Mouse (Mus musculus) midbrain, embryonic 16.5 days (tissue): ENCODE data around the gene Lrrc23. TPM values are rescaled to one million over a fixed set of nuclear protein-coding genes. Genes with fewer than 3 reads are reported as not detected.

Source experiments
- ATAC-seq: fragments of 200-750 bp; cut with Nextera tagmentation; 2 replicates; pipeline ENCODE4 v1.8.0; 2017; ENCODE audit warnings: moderate TSS enrichment
- H3K27ac ChIP-seq: fragments of 300-500 bp; sonication (generic); 2 replicates; pipeline ENCODE4 v1.5.1; 2014; ENCODE audit warnings: mild to moderate bottlenecking, low read length, mixed read lengths
- H3K27me3 ChIP-seq: fragments of 300-500 bp; sonication (generic); 2 replicates; pipeline ENCODE4 v1.6.1; 2014; ENCODE audit warnings: low read depth, low read length, mixed read lengths; ENCODE audit not compliant: control insufficient read depth, insufficient read depth
- H3K36me3 ChIP-seq: fragments of 300-500 bp; sonication (generic); 2 replicates; pipeline ENCODE4 v1.6.1; 2014; ENCODE audit warnings: mild to moderate bottlenecking, low read length, moderate library complexity, mixed read lengths; ENCODE audit not compliant: control insufficient read depth, insufficient read depth
- H3K4me1 ChIP-seq: fragments of 300-500 bp; sonication (generic); 2 replicates; pipeline ENCODE4 v1.6.1; 2014; ENCODE audit warnings: mild to moderate bottlenecking, low read length, mixed read lengths; ENCODE audit not compliant: control insufficient read depth, insufficient read depth
- H3K4me2 ChIP-seq: fragments of 300-500 bp; sonication (generic); 2 replicates; pipeline ENCODE4 v1.6.1; 2014; ENCODE audit warnings: mild to moderate bottlenecking, low read length, mixed read lengths
- H3K4me3 ChIP-seq: fragments of 300-500 bp; sonication (generic); 2 replicates; pipeline ENCODE4 v1.5.1; 2014; ENCODE audit warnings: low read depth, mild to moderate bottlenecking, low read length, moderate library complexity, mixed read lengths
- H3K9ac ChIP-seq: fragments of 300-500 bp; sonication (generic); 2 replicates; pipeline ENCODE4 v1.6.1; 2014; ENCODE audit warnings: low read depth, low read length, mixed read lengths
- H3K9me3 ChIP-seq: fragments of 300-500 bp; sonication (generic); replicated peaks from 2 replicates; pipeline ENCODE4 v1.6.1; 2014; ENCODE audit warnings: mild to moderate bottlenecking, low read length, mixed read lengths; ENCODE audit not compliant: control insufficient read depth, poor library complexity, severe bottlenecking
- WGBS: fragments of 180-500 bp; shearing (Covaris S2); extraction: QIAGEN DNeasy Blood & Tissue Kit; methylation state at CpG from one replicate; pipeline ENCODE4 v1.1.7; 2014; 5-methylcytosine and 5-hydroxymethylcytosine counted together
- polyA plus RNA-seq: library from polyadenylated mRNA; unstranded; fragments of >200 nt; fragmentation: Nextera tagmentation; extraction: Ambion mirVana; gene quantifications from 2 replicates; pipeline ENCODE4 v1.2.1, GENCODE M21; 2015

Lrrc23 gene
- polyA plus RNA-seq, 1 experiment from 2014 or later: 5.7 TPM

DNA sequence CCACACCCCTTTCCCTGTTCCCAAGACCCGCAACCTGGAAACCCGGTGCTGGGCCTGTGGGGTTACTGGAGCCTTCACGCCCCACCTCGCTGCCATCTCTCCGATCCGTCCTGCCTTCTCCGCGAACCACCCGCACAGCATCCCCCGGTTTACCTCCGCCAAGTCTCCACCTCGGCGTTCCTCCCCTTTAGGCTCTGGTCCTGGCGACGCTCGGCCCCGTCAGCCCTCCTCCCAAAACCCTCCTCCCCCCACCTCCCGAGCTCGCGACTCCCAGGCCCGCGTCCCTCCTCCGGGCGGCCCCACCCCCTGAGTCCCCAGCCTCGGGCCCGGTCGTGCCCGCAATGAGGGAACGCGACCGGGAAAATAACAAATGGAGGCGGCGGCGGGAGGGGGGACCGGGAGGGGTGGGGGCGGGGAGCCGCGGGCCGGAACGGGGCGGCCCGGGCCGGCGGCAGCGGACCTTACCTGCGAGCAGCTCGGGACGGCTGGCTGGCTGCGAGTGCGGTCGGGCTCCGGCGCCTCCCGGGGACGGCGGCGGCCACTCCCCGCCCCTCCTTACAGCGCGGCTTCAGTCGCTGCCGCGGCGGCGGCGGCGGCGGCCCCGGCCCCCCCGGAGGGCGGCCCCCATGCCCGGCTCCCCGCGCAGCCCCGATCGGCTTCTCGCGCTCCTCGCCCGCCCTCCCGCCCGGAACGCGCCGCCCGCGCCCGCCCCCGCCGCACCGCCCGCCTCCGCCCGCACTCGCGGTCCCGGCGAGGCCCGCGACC is 23.5 kb downstream of the Lrrc23 start, which contains the start of the genes Gm45234 and Atn1:
Gene Gm45234 (minus strand): TSS at position 191 of the 765 bp plus-strand sequence.
Gene Atn1 (minus strand): TSS at position 694 of the 765 bp plus-strand sequence.
- H3K4me1 ChIP-seq: peaks cover 39% of the 10 kb centered on the region
- H3K4me2 ChIP-seq: peak within 1 kb of the TSS; percentile 78
- H3K27me3 ChIP-seq: no peaks in the 10 kb centered on the region
- WGBS: under 1% methylated on average over 32 of the region's 100 CpGs
- peak; percentile 64 for ATAC-seq
- peak within 1 kb of the TSS; percentile 84 for H3K4me3 ChIP-seq
- peak within 1 kb of the TSS; percentile 86 for H3K9ac ChIP-seq
- H3K9me3 ChIP-seq: no peaks in the 10 kb centered on the region
- no peaks in the 10 kb centered on the region for H3K36me3 ChIP-seq
- H3K27ac ChIP-seq: peak within 1 kb of the TSS; percentile 95

DNA sequence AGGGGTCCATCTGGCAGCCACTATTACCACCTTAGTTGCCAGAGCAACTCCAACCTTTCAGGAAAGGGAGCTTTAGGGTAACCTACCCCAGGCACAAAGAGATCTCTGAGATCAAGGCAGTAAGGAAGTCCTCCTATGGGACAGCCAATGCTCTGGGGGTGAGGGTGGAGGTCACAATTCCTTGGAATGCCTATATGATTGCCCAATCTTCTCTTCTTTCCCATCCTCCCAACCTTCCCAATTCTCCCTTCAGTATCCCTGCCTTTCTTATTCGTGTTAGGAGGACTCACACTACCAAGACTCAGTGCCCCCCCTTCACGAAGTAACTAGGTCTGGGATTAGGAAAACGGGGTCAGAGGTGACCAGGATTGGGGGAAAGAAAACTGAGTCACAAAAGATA is 24.2 kb downstream of the Lrrc23 start:
- Histone ChIP-seq H3K9me3 (no peaks in the 10 kb centered on the region), H3K36me3 (no peaks in the 10 kb centered on the region), H3K4me1 (peaks cover 39% of the 10 kb centered on the region), H3K27ac (peak overlapping the region; percentile 95), H3K4me3 (peak overlapping the region; percentile 84), H3K4me2 (peak overlapping the region; percentile 78), H3K9ac (peak overlapping the region; percentile 86), H3K27me3 (no peaks in the 10 kb centered on the region)
- 4% methylated on average over 3 of the region's 3 CpGs for WGBS
- ATAC-seq: no peak

DNA sequence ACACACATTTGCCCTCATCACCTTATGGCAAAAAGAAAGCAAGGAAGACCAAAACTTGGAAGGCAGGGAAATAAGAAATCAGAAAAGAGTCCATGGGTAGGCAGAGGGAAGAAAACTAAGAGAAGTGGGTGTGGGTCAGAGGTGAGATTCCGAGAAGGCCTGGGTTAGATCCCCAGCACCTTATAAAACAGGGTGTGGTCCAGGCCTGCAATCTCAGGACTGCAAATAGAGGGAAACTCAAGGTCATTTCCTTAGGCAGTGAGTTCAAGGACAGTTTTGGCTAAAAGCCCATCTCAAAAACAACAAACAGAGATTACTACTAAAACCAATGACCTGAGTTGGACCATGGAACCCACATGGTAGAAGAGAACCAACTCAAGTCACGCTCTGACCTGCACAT is 25.7 kb downstream of the Lrrc23 start:
- Histone ChIP-seq H3K4me2 (peak overlapping the region; percentile 21; the same call in 1 of the 2 replicates), H3K27ac (no peak overlapping the region), H3K36me3 (peaks cover 4% of the 10 kb centered on the region), H3K9me3 (no peaks in the 10 kb centered on the region), H3K27me3 (no peaks in the 10 kb centered on the region), H3K4me3 (no peak overlapping the region), H3K9ac (no peak overlapping the region), H3K4me1 (peaks cover 39% of the 10 kb centered on the region)
- no peak for ATAC-seq
- WGBS: 95% methylated on average over 2 of the region's 2 CpGs

DNA sequence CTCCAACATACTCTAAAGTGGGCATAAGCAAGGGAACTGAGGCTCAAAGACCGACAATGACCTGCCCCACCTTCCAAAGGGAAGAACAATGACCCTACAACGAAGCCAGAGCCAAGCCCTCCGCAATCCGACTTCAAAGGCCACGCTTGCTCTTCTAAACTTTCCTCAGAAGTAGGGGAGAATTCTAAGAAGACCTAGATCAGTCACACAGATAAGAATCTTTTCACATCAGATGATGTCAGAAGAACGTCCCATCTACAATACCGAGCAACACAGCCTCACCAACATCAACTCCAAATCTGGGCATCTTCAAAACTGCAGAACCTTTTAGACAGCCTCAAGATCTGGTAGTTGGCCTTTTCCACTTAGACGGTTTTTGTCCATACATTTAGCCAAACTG is 29.1 kb downstream of the Lrrc23 start:
- H3K4me1 ChIP-seq: peaks cover 29% of the 10 kb centered on the region
- H3K27me3 ChIP-seq: no peaks in the 10 kb centered on the region
- no peak overlapping the region for H3K4me2 ChIP-seq
- no peak overlapping the region for H3K9ac ChIP-seq
- no peak overlapping the region for H3K27ac ChIP-seq
- H3K9me3 ChIP-seq: no peaks in the 10 kb centered on the region
- peaks cover 17% of the 10 kb centered on the region for H3K36me3 ChIP-seq
- no peak for ATAC-seq
- no peak overlapping the region for H3K4me3 ChIP-seq
- WGBS: 85% methylated on average over 8 of the region's 8 CpGs

GRCm38 (mm10) chr6:124746654-124747632 is 32.6 kb downstream of the Lrrc23 start:
- peak overlapping the region; percentile 86 for H3K9ac ChIP-seq
- H3K36me3 ChIP-seq: peaks cover 38% of the 10 kb centered on the region
- H3K4me3 ChIP-seq: no peak overlapping the region
- no peaks in the 10 kb centered on the region for H3K27me3 ChIP-seq
- ATAC-seq: no peak
- peaks cover 15% of the 10 kb centered on the region for H3K4me1 ChIP-seq
- H3K9me3 ChIP-seq: no peaks in the 10 kb centered on the region
- no peak overlapping the region; the same call in 1 of the 2 replicates for H3K27ac ChIP-seq
- 91% methylated on average over 7 of the region's 7 CpGs for WGBS
- H3K4me2 ChIP-seq: peak overlapping the region; percentile 96; the same call in 1 of the 2 replicates

DNA sequence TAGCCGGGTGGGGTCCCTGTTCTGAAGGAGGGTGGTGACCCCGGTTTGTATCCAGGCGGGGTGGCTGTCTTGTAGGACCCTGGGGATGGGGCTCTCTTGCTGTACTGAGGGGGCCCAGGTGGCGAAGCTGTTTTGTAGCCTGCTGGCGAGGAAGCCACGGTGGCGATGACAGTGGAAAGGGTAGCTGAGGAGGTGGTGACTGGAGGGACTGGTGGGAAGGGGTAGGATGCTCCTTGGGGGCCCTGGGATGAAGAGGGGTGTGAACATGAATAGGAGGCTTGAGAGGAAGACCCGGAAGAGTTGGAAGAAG is 33.3 kb downstream of the Lrrc23 start:
- H3K27me3 ChIP-seq: no peaks in the 10 kb centered on the region
- peak overlapping the region; percentile 96 for H3K4me2 ChIP-seq
- H3K4me3 ChIP-seq: peak overlapping the region; percentile 48
- WGBS: 16% methylated on average over 8 of the region's 8 CpGs
- peaks cover 38% of the 10 kb centered on the region for H3K36me3 ChIP-seq
- no peak; the same call in none of the 2 replicates for ATAC-seq
- H3K9me3 ChIP-seq: no peaks in the 10 kb centered on the region
- peak overlapping the region; percentile 88 for H3K27ac ChIP-seq
- H3K9ac ChIP-seq: peak overlapping the region; percentile 86
- peaks cover 21% of the 10 kb centered on the region for H3K4me1 ChIP-seq

DNA sequence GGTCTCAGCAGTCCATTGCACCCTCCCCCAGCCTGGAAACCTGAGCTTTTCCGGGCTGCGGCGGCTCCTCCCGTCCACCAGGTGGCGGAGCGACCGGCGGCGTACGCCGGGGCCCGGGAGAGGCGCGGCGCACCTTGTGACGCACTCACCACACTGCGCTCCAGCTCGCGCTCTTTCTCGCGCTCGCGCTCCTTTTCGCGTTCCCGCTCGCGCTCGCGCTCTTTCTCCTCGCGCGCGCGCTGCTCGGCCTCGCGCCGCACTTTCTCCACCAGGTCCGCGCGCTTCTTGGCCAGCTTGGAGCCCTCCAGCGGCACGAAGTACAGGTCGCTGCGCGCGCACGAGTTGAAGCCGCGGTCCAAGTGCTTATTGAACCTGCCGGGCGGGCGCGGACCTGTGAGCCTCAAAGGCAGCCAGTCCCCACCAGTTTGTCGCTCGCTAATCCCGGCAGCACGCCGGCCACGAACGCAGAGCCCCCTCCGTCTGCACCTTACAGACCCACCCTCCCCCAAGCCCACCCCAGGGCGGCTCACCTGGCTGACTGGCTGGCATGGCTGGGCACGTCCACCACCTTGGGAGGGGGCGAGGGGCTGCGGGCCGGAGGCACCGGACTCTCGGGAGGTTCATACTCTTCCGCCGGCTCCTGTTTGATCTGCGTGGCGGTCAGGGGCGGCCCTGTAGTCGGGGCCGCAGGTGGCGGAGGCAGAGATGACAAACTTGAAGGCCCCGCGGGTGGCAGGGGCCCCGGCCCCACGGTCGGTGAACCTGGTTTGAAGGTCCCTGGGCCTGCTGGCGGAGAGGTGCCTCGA is 33.8 kb downstream of the Lrrc23 start:
- H3K4me1 ChIP-seq: peaks cover 21% of the 10 kb centered on the region
- H3K27me3 ChIP-seq: no peaks in the 10 kb centered on the region
- peak; percentile 82 for ATAC-seq
- H3K27ac ChIP-seq: peak overlapping the region; percentile 88
- under 1% methylated on average over 84 of the region's 85 CpGs for WGBS
- peak overlapping the region; percentile 86 for H3K9ac ChIP-seq
- H3K4me2 ChIP-seq: peak overlapping the region; percentile 96
- H3K36me3 ChIP-seq: peaks cover 38% of the 10 kb centered on the region
- H3K9me3 ChIP-seq: no peaks in the 10 kb centered on the region
- H3K4me3 ChIP-seq: peak overlapping the region; percentile 48

- ATAC-seq: no peak; the same call in 1 of the 2 replicates
- Histone ChIP-seq H3K9ac (peak overlapping the region; percentile 86), H3K36me3 (peaks cover 38% of the 10 kb centered on the region)
These were observed 34.7 kb downstream of the Lrrc23 start for GRCm38 (mm10) chr6:124744755-124745321.

More at GRCm38 (mm10) chr6:124744755-124745321, 34.7 kb downstream of the Lrrc23 start:
- Histone ChIP-seq H3K9me3 (no peaks in the 10 kb centered on the region), H3K27ac (peak overlapping the region; percentile 88), H3K4me2 (peak overlapping the region; percentile 96), H3K27me3 (no peaks in the 10 kb centered on the region), H3K4me1 (peaks cover 24% of the 10 kb centered on the region), H3K4me3 (peak overlapping the region; percentile 48; the same call in 1 of the 2 replicates)
- 76% methylated on average over 26 of the region's 26 CpGs for WGBS
